Mouse (Mus musculus) intestine, embryonic 16.5 days (tissue): ENCODE results near the gene Cct4. TPM values are rescaled to one million over a fixed set of nuclear protein-coding genes. Genes with fewer than 3 reads are reported as not detected.

Source experiments
- ATAC-seq: fragments of 200-750 bp; cut with Nextera tagmentation; 2 replicates; pipeline ENCODE4 v1.8.0; 2017; ENCODE audit warnings: moderate TSS enrichment, moderate library complexity
- H3K27ac ChIP-seq: fragments of 300-500 bp; sonication (generic); 2 replicates; pipeline ENCODE4 v1.5.1; 2014; ENCODE audit warnings: mild to moderate bottlenecking, low read length
- H3K27me3 ChIP-seq: fragments of 300-500 bp; sonication (generic); replicated peaks from 2 replicates; pipeline ENCODE4 v1.6.1; 2014; ENCODE audit warnings: low read length, control low read depth, mixed read lengths; ENCODE audit not compliant: control insufficient read depth, insufficient read depth
- H3K36me3 ChIP-seq: fragments of 300-500 bp; sonication (generic); 2 replicates; pipeline ENCODE4 v1.6.1; 2014; ENCODE audit warnings: low read length, control low read depth; ENCODE audit not compliant: control insufficient read depth, insufficient read depth
- H3K4me1 ChIP-seq: fragments of 300-500 bp; sonication (generic); 2 replicates; pipeline ENCODE4 v1.6.1; 2014; ENCODE audit warnings: low read length, control low read depth, mixed read lengths; ENCODE audit not compliant: control insufficient read depth, insufficient read depth
- H3K4me2 ChIP-seq: fragments of 300-500 bp; sonication (generic); 2 replicates; pipeline ENCODE4 v1.6.1; 2014; ENCODE audit warnings: low read depth, low read length, control low read depth
- H3K4me3 ChIP-seq: fragments of 300-500 bp; sonication (generic); 2 replicates; pipeline ENCODE4 v1.5.1; 2014; ENCODE audit warnings: mild to moderate bottlenecking, low read length
- H3K9ac ChIP-seq: fragments of 300-500 bp; sonication (generic); 2 replicates; pipeline ENCODE4 v1.6.1; 2014; ENCODE audit warnings: low read depth, low read length
- H3K9me3 ChIP-seq: fragments of 300-500 bp; sonication (generic); 2 replicates; pipeline ENCODE4 v1.6.1; 2016; ENCODE audit warnings: low read length, control low read depth; ENCODE audit not compliant: control insufficient read depth
- WGBS: fragments of 180-500 bp; shearing (Covaris S2); extraction: QIAGEN DNeasy Blood & Tissue Kit; methylation state at CpG from one replicate; pipeline ENCODE4 v1.1.7; 2014; 5-methylcytosine and 5-hydroxymethylcytosine counted together
- polyA plus RNA-seq: library from polyadenylated mRNA; unstranded; fragments of >200 nt; fragmentation: Nextera tagmentation; extraction: Ambion mirVana; gene quantifications from 2 replicates; pipeline ENCODE4 v1.2.1, GENCODE M21; 2015

Cct4 gene
- polyA plus RNA-seq, result 214 and 241 TPM in 2 replicates

GRCm38 (mm10) chr11:22990393-22991126, at the start of gene Cct4:
Gene Cct4, plus strand, starts transcription at chr11:22990519.
- WGBS, result under 1% methylated on average over 66 of the region's 66 CpGs
- H3K27me3 ChIP-seq, result no peaks in the 10 kb centered on the region
- ATAC-seq, result peak; percentile 99
- H3K36me3 ChIP-seq, result peaks cover 3% of the 10 kb centered on the region; the same call in 1 of the 2 replicates
- H3K9ac ChIP-seq, result peak within 1 kb of the TSS; percentile 93
- peaks cover 5% of the 10 kb centered on the region for H3K4me1 ChIP-seq
- H3K9me3 ChIP-seq, result no peaks in the 10 kb centered on the region
- peak within 1 kb of the TSS; percentile 88 for H3K4me3 ChIP-seq
- H3K4me2 ChIP-seq, result peak within 1 kb of the TSS; percentile 82
- H3K27ac ChIP-seq, result peak within 1 kb of the TSS; percentile 93

DNA sequence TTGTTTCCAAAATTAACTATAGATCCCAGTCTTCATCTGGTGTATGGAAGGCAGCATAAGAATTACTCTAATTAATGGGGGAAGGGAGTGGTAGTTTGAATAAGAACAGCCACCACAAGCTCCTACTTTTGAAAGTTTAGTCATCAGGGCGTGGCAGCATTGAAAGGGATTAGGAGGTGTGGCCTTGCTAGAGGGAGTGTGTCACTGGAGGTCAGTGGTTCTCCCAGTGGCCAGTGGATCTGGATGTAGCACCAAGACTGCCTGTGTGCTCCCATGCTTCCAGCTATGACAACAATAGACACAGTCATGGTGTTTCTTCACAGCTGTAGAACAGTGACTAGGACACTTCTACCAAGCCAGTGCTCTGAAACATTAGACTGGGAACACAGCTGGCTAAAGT, 41.2 kb upstream of the Cct4 start:
- H3K9me3 ChIP-seq, result no peaks in the 10 kb centered on the region
- H3K4me3 ChIP-seq, result no peak overlapping the region
- no peak overlapping the region for H3K4me2 ChIP-seq
- ATAC-seq, result no peak
- no peak overlapping the region for H3K27ac ChIP-seq
- 85% methylated on average over 1 of the region's 1 CpGs for WGBS
- H3K27me3 ChIP-seq, result no peaks in the 10 kb centered on the region
- no peaks in the 10 kb centered on the region for H3K36me3 ChIP-seq
- H3K9ac ChIP-seq, result no peak overlapping the region
- H3K4me1 ChIP-seq, result no peaks in the 10 kb centered on the region

DNA sequence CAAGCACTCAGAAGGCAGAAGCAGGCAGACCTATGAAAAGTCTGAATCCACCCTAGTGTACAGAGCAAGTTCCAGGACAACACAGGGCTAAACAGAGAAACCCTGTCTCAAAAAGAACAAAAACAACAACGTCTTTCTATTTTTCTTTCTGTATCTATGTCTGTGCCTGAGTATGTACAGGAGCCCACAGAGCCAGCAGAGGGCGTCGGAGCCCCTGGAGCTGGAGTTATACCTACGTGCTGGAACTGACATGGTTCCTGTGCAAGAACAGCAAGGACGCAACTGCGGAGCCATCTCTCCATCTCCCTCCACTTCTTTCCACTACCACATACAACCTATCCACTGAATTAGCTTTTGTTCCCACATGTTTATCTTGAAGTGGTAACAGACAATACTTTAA, 40.2 kb upstream of the Cct4 start:
- H3K27me3 ChIP-seq, result no peaks in the 10 kb centered on the region
- ATAC-seq, result no peak
- H3K4me3 ChIP-seq, result no peak overlapping the region
- WGBS, result 94% methylated on average over 6 of the region's 6 CpGs
- H3K4me1 ChIP-seq, result no peaks in the 10 kb centered on the region
- no peaks in the 10 kb centered on the region for H3K9me3 ChIP-seq
- H3K4me2 ChIP-seq, result no peak overlapping the region
- no peaks in the 10 kb centered on the region for H3K36me3 ChIP-seq
- H3K27ac ChIP-seq, result no peak overlapping the region
- no peak overlapping the region for H3K9ac ChIP-seq

DNA sequence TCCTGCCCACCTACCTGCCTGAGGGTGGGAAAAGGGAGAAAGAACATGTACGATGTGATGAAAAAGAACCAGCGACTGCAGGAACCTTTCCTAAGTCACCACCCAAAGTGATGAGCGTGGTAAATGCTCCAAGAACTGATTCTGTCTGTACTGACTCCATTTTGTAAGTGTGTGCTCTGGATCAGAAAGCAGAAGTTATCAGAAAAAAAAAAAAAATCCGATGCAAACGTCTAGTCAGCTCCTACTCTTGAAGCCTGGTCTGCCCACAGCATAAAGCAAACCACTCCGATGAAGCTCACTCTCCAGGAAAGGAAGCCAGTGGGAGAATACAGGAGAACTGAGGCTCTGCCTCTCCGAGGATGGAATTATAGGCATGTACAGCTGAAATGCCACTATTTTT, 37.7 kb upstream of the Cct4 start:
- H3K4me2 ChIP-seq, result no peak overlapping the region
- no peaks in the 10 kb centered on the region for H3K27me3 ChIP-seq
- no peaks in the 10 kb centered on the region for H3K4me1 ChIP-seq
- WGBS, result 94% methylated on average over 7 of the region's 7 CpGs
- no peak overlapping the region for H3K27ac ChIP-seq
- no peak overlapping the region for H3K9ac ChIP-seq
- H3K4me3 ChIP-seq, result no peak overlapping the region
- H3K9me3 ChIP-seq, result no peaks in the 10 kb centered on the region
- no peak for ATAC-seq
- H3K36me3 ChIP-seq, result 0 out of 2 replicates have a peak, but pooled peaks cover 2% of the 10 kb centered on the region

DNA sequence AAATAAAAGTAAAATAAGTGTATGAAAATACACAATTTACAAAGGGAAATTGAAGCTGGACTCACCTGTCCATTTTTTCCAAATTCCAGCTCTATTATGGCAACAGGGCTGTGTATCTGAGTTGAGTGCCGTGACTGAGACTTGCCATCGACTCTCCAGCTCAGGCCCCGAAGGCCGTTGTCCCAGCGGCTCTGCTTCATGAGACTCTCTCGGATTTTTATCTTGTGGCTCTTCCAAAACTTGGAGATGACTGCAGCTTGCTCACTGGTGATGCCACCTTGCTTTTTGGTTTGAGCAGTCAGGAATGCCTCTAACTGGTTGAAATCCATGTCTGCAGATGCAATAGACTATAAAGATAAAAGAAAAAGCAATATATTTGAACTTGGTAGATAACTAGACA, 34.0 kb upstream of the Cct4 start:
- Histone ChIP-seq H3K9me3 (no peaks in the 10 kb centered on the region), H3K4me2 (no peak overlapping the region), H3K27ac (no peak overlapping the region), H3K4me3 (no peak overlapping the region), H3K9ac (no peak overlapping the region), H3K36me3 (0 out of 2 replicates have a peak, but pooled peaks cover 2% of the 10 kb centered on the region), H3K4me1 (no peaks in the 10 kb centered on the region; the same call in 1 of the 2 replicates), H3K27me3 (no peaks in the 10 kb centered on the region)
- WGBS, result 95% methylated on average over 6 of the region's 6 CpGs
- no peak for ATAC-seq

DNA sequence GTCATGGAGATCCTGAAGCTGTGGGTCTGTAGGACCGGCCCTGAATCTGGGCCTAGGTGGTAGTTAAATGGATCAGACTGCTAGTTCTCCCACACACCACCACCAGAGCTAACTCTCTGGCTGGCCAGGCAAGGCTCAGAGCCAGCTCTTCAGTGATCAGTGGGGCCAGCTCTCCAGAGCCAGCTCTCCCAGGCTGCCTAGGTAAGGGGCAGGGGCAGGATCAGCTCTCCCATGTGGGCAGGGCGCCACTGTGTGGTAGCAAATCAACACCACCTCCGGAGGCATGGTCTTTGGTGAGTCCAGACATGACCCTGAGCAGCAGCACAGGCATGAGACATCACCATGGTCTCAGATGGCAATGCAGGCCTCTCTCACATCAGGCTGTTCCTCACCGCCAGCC, 33.5 kb upstream of the Cct4 start:
- WGBS, result 69% methylated on average over 4 of the region's 4 CpGs
- Histone ChIP-seq H3K4me1 (no peaks in the 10 kb centered on the region; the same call in 1 of the 2 replicates), H3K9ac (no peak overlapping the region), H3K27ac (no peak overlapping the region), H3K9me3 (no peaks in the 10 kb centered on the region), H3K4me3 (no peak overlapping the region), H3K36me3 (0 out of 2 replicates have a peak, but pooled peaks cover 2% of the 10 kb centered on the region), H3K4me2 (no peak overlapping the region), H3K27me3 (no peaks in the 10 kb centered on the region)
- ATAC-seq, result peak; percentile 69; the same call in 1 of the 2 replicates

DNA sequence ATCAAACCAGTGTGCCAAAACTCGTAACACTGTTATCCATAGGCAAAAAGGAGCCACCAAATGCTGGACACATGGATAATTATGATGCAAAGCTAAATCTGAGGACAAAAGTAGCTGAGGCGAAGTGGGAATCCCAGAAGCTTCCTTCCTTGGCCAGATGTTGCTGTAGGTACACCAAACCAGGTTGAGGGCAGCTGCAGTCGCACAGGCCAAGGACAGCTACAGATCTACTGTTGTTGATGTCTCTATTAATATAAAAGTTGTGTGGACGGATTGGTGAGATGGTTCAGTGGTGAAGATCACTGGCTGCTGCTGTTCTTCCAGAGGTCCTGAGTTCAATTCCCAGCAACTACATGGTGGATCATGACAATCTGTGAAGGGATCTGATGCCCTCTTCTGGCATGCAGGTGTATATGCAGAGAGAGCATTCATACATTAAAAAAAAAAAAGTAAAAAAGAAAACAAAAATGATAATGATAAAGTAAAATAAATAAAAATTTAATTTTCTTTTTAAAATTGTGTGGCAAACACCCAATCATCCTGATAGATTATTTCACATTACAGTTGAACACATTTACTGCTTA, 32.4 kb upstream of the Cct4 start:
- H3K27ac ChIP-seq, result no peak overlapping the region
- ATAC-seq, result no peak
- H3K36me3 ChIP-seq, result 0 out of 2 replicates have a peak, but pooled peaks cover 2% of the 10 kb centered on the region
- no peak overlapping the region for H3K9ac ChIP-seq
- 94% methylated on average over 4 of the region's 4 CpGs for WGBS
- no peaks in the 10 kb centered on the region for H3K27me3 ChIP-seq
- H3K4me2 ChIP-seq, result no peak overlapping the region
- H3K4me3 ChIP-seq, result no peak overlapping the region
- no peaks in the 10 kb centered on the region; the same call in 1 of the 2 replicates for H3K4me1 ChIP-seq
- H3K9me3 ChIP-seq, result no peaks in the 10 kb centered on the region

GRCm38 (mm10) chr11:22962101-22962500, 28.2 kb upstream of the Cct4 start:
- no peak overlapping the region for H3K4me2 ChIP-seq
- no peaks in the 10 kb centered on the region for H3K36me3 ChIP-seq
- WGBS, result 94% methylated on average over 1 of the region's 1 CpGs
- H3K9ac ChIP-seq, result no peak overlapping the region
- ATAC-seq, result no peak
- no peaks in the 10 kb centered on the region for H3K27me3 ChIP-seq
- 0 out of 2 replicates have a peak, but pooled peaks cover 4% of the 10 kb centered on the region for H3K9me3 ChIP-seq
- H3K27ac ChIP-seq, result no peak overlapping the region
- H3K4me3 ChIP-seq, result no peak overlapping the region
- H3K4me1 ChIP-seq, result no peaks in the 10 kb centered on the region; the same call in 1 of the 2 replicates

GRCm38 (mm10) chr11:22964401-22964800, 25.9 kb upstream of the Cct4 start:
- H3K27ac ChIP-seq, result no peak overlapping the region
- ATAC-seq, result no peak
- H3K36me3 ChIP-seq, result 0 out of 2 replicates have a peak, but pooled peaks cover 5% of the 10 kb centered on the region
- no peaks in the 10 kb centered on the region; the same call in 1 of the 2 replicates for H3K4me1 ChIP-seq
- no peak overlapping the region for H3K4me2 ChIP-seq
- no peak overlapping the region for H3K9ac ChIP-seq
- H3K9me3 ChIP-seq, result 0 out of 2 replicates have a peak, but pooled peaks cover 4% of the 10 kb centered on the region
- no peaks in the 10 kb centered on the region for H3K27me3 ChIP-seq
- WGBS, result 71% methylated on average over 4 of the region's 4 CpGs
- H3K4me3 ChIP-seq, result no peak overlapping the region
